Mouse (Mus musculus): Measurements from ENCODE around the gene Chrnb4.

DNA sequence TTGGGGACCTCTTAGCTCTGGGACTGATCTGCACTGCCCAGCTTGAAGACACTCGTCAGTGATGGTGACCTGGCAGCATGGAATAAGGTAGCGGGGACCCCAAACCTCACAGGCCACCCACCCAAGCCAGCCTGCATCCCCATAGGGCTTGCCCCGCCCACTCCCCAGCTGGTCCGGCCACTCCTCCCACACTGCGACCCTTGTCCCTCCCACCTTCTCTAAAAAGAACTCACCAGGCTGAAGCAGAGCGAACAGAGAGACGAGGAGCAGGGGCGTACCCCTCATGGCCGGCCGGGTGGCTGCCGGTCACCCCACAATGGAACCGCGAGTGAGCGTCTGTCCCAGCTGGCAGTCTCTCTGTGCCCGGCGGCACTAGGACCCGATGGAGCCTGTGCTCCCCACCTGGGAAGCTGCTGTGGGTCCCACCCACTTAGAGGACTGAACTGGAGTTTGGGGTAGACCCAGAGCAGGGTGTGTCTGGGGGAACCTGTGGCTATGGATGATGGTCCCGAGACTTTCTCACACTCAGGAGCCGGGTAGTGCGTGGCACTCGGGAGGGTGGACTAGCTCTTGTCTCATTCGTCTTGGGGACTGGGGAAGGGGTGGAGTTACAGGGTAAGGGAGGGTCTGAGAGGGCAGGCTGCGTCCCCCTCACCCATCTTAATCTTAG lies at the start of gene Chrnb4:
- TF ChIP-seq CTCF (IDR thresholded peaks at IDR 0.05; ENCODE audit: extremely low read depth, insufficient read length, insufficient replicate concordance, low read depth, low read length) (no peak), POLR2A (IDR thresholded peaks at IDR 0.05; ENCODE audit: low read depth, low read length) (no peak)
